Mouse (Mus musculus) heart, postnatal 0 days (tissue): Measurements from ENCODE around the gene Mapre3.

Experiments
- CTCF ChIP-seq: IDR thresholded peaks from 2 replicates; pipeline ENCODE4 v1.5.1; 2016; ENCODE audit warnings: antibody characterized with exemption, control low read depth, low read depth
- EP300 ChIP-seq: IDR thresholded peaks from 2 replicates; pipeline ENCODE4 v1.6.1; 2016; ENCODE audit warnings: antibody characterized with exemption, low read depth

GRCm38 (mm10) chr5:30909300-30909659, 94.8 kb downstream of the Mapre3 start:
- no peak for TF ChIP-seq CTCF
- TF ChIP-seq EP300, result no peak
